Mouse (Mus musculus) ES-Bruce4 (cell line): ENCODE data around the gene Zbtb20. TPM values are rescaled to one million over a fixed set of nuclear protein-coding genes. Genes with fewer than 3 reads are reported as not detected.

ENCODE experiments used
- H3K27ac ChIP-seq: 2 replicates; pipeline ENCODE4 v1.5.1; 2012; ENCODE audit warnings: low read length, inconsistent platforms; ENCODE audit not compliant: insufficient read depth
- H3K27me3 ChIP-seq: 2 replicates; pipeline ENCODE4 v1.6.1; 2012; ENCODE audit warnings: mild to moderate bottlenecking, low read length, inconsistent platforms; ENCODE audit not compliant: control insufficient read depth, poor library complexity, insufficient read depth, severe bottlenecking
- H3K36me3 ChIP-seq: 2 replicates; pipeline ENCODE4 v1.6.1; 2012; ENCODE audit warnings: inconsistent platforms, mild to moderate bottlenecking, low read length, moderate library complexity; ENCODE audit not compliant: control insufficient read depth, poor library complexity, insufficient read depth, severe bottlenecking
- H3K4me1 ChIP-seq: one replicate; pipeline ENCODE4 v1.8.1; 2011; ENCODE audit warnings: low read length; ENCODE audit not compliant: control insufficient read depth, insufficient read depth
- H3K4me3 ChIP-seq: 2 replicates; pipeline ENCODE4 v1.5.1; 2011; ENCODE audit warnings: low read depth, mild to moderate bottlenecking, low read length
- H3K9ac ChIP-seq: 2 replicates; pipeline ENCODE4 v1.6.1; 2012; ENCODE audit warnings: low read depth, mild to moderate bottlenecking, inconsistent platforms; ENCODE audit not compliant: poor library complexity, severe bottlenecking
- H3K9me3 ChIP-seq: replicated peaks from 2 replicates; pipeline ENCODE4 v1.6.1; 2012; ENCODE audit warnings: mild to moderate bottlenecking, low read length, inconsistent platforms; ENCODE audit not compliant: control insufficient read depth, poor library complexity, insufficient read depth, severe bottlenecking
- CTCF ChIP-seq: IDR thresholded peaks from one replicate; pipeline ENCODE4 v1.8.1; 2011; ENCODE audit warnings: low read depth, low read length
- EP300 ChIP-seq: IDR thresholded peaks from 2 replicates; pipeline ENCODE4 v1.6.1; 2011; ENCODE audit warnings: low read depth, low read length; ENCODE audit not compliant: insufficient read depth
- POLR2A ChIP-seq: IDR thresholded peaks from one replicate; pipeline ENCODE4 v1.8.1; 2011; ENCODE audit warnings: low read length; ENCODE audit not compliant: insufficient read depth
- polyA plus RNA-seq: library from polyadenylated mRNA; stranded (reverse); fragments of >200 nt; gene quantifications from 2 replicates; pipeline ENCODE4 v1.2.4, GENCODE M21; 2011; ENCODE audit warnings: low read depth; ENCODE audit not compliant: missing spikeins, insufficient read depth, insufficient read length

The Zbtb20 gene
- polyA plus RNA-seq, 1 experiment, result 9.9 TPM

GRCm38 (mm10) chr16:43581551-43581950, 705.9 kb downstream of the Zbtb20 start:
- H3K27ac ChIP-seq, result no peak overlapping the region
- TF ChIP-seq EP300, result no peak
- TF ChIP-seq POLR2A, result no peak
- TF ChIP-seq CTCF, result no peak
- no peaks in the 10 kb centered on the region for H3K4me1 ChIP-seq
- no peaks in the 10 kb centered on the region for H3K27me3 ChIP-seq
- H3K9ac ChIP-seq, result no peak overlapping the region
- no peak overlapping the region for H3K4me3 ChIP-seq
- H3K9me3 ChIP-seq, result no peaks in the 10 kb centered on the region
- no peaks in the 10 kb centered on the region for H3K36me3 ChIP-seq

- Histone ChIP-seq H3K36me3 (no peaks in the 10 kb centered on the region), H3K4me1 (no peaks in the 10 kb centered on the region), H3K27me3 (no peaks in the 10 kb centered on the region), H3K9me3 (no peaks in the 10 kb centered on the region), H3K9ac (no peak overlapping the region), H3K4me3 (no peak overlapping the region), H3K27ac (no peak overlapping the region)
- TF ChIP-seq POLR2A (no peak), EP300 (no peak), CTCF (no peak)
Observed at GRCm38 (mm10) chr16:43586859-43587429, 711.3 kb downstream of the Zbtb20 start.

GRCm38 (mm10) chr16:43590704-43591493, 715.2 kb downstream of the Zbtb20 start:
- Histone ChIP-seq H3K27ac (no peak overlapping the region), H3K36me3 (no peaks in the 10 kb centered on the region), H3K9me3 (no peaks in the 10 kb centered on the region), H3K4me3 (no peak overlapping the region), H3K9ac (no peak overlapping the region), H3K27me3 (no peaks in the 10 kb centered on the region), H3K4me1 (no peaks in the 10 kb centered on the region)
- TF ChIP-seq CTCF, result no peak
- no peak for TF ChIP-seq EP300
- TF ChIP-seq POLR2A, result no peak

- Histone ChIP-seq H3K4me1 (no peaks in the 10 kb centered on the region), H3K27me3 (no peaks in the 10 kb centered on the region), H3K9ac (no peak overlapping the region), H3K36me3 (no peaks in the 10 kb centered on the region), H3K4me3 (no peak overlapping the region), H3K27ac (no peak overlapping the region), H3K9me3 (no peaks in the 10 kb centered on the region)
- no peak for TF ChIP-seq EP300
- TF ChIP-seq CTCF, result no peak
- no peak for TF ChIP-seq POLR2A
Observed at GRCm38 (mm10) chr16:43592062-43592461, 716.4 kb downstream of the Zbtb20 start.

- H3K4me1 ChIP-seq, result no peaks in the 10 kb centered on the region
- no peaks in the 10 kb centered on the region for H3K27me3 ChIP-seq
- TF ChIP-seq EP300 (no peak), CTCF (no peak), POLR2A (no peak)
- H3K4me3 ChIP-seq, result no peak overlapping the region
- no peak overlapping the region for H3K27ac ChIP-seq
- no peaks in the 10 kb centered on the region for H3K36me3 ChIP-seq
- H3K9me3 ChIP-seq, result no peaks in the 10 kb centered on the region
- no peak overlapping the region for H3K9ac ChIP-seq
Observed at GRCm38 (mm10) chr16:43592801-43593200, 717.1 kb downstream of the Zbtb20 start.

- Histone ChIP-seq H3K27ac (no peak overlapping the region), H3K27me3 (peaks cover 4% of the 10 kb centered on the region; the same call in 1 of the 2 replicates)
- TF ChIP-seq POLR2A (no peak), EP300 (no peak), CTCF (no peak)
Observed at GRCm38 (mm10) chr16:43597375-43598060, 721.8 kb downstream of the Zbtb20 start.

More at GRCm38 (mm10) chr16:43597375-43598060, 721.8 kb downstream of the Zbtb20 start:
- Histone ChIP-seq H3K36me3 (no peaks in the 10 kb centered on the region), H3K9ac (no peak overlapping the region), H3K4me1 (no peaks in the 10 kb centered on the region), H3K9me3 (no peaks in the 10 kb centered on the region), H3K4me3 (no peak overlapping the region)
